Mouse (Mus musculus) kidney, adult 2 months (tissue): ENCODE measurements at regions not wholly inside any gene's neighbourhood (a gene's known extent, or its start where the extent isn't known, plus 50 kb on each side); places are given as distances from the start of the nearest gene placed in this dataset.
A peak's percentile ranks its signal among the peaks of the same experiment; 100 is the strongest.

Source experiments
- DNase-seq: peaks from one replicate; pipeline ENCODE4 v3.0.0; 2021
- H3K27ac ChIP-seq: fragments of 200-500 bp; 2 replicates; pipeline ENCODE4 v1.5.1; 2012; ENCODE audit warnings: low read depth, low read length, control low read depth, inconsistent platforms; ENCODE audit not compliant: insufficient read depth
- H3K27me3 ChIP-seq: fragments of 200-500 bp; replicated peaks from 2 replicates; pipeline ENCODE4 v1.6.1; 2012; ENCODE audit warnings: mild to moderate bottlenecking, moderate library complexity, low read length, inconsistent platforms; ENCODE audit not compliant: control insufficient read depth, insufficient read depth
- H3K36me3 ChIP-seq: fragments of 200-500 bp; 2 replicates; pipeline ENCODE4 v1.6.1; 2012; ENCODE audit warnings: mild to moderate bottlenecking, moderate library complexity, low read length, inconsistent platforms; ENCODE audit not compliant: control insufficient read depth, insufficient read depth
- H3K4me1 ChIP-seq: fragments of 200-500 bp; 2 replicates; pipeline ENCODE4 v1.6.1; 2011; ENCODE audit warnings: low read length; ENCODE audit not compliant: control insufficient read depth, insufficient read depth
- H3K4me3 ChIP-seq: fragments of 200-500 bp; 2 replicates; pipeline ENCODE4 v1.5.1; 2011; ENCODE audit warnings: mild to moderate bottlenecking, low read depth, low read length, control low read depth; ENCODE audit not compliant: insufficient read depth
- CTCF ChIP-seq: fragments of 200-500 bp; conservative IDR thresholded peaks from 2 replicates; pipeline ENCODE4 v1.5.1; 2011; ENCODE audit warnings: low read depth, mild to moderate bottlenecking, control low read depth, low read length, moderate library complexity, mixed read lengths; ENCODE audit not compliant: insufficient read depth, insufficient read length
- POLR2A ChIP-seq: fragments of 200-500 bp; IDR thresholded peaks from one replicate; pipeline ENCODE4 v1.6.1; 2011; ENCODE audit warnings: low read depth, low read length, control low read depth
- WGBS: fragments of 180-500 bp; shearing (Covaris S2); methylation state at CpG from one replicate; pipeline ENCODE4 v1.1.7; 2018; 5-methylcytosine and 5-hydroxymethylcytosine counted together

- 30% methylated on average over 7 of the region's 7 CpGs for WGBS
- DNase-seq, result peak; percentile 41
- Histone ChIP-seq H3K4me1 (no peaks in the 10 kb centered on the region), H3K4me3 (no peak overlapping the region), H3K36me3 (no peaks in the 10 kb centered on the region), H3K27ac (no peak overlapping the region), H3K27me3 (no peaks in the 10 kb centered on the region)
- TF ChIP-seq POLR2A (no peak), CTCF (no peak)
Measured at GRCm38 (mm10) chr1:77279566-77279965, 235.3 kb downstream of the Epha4 start.

DNA sequence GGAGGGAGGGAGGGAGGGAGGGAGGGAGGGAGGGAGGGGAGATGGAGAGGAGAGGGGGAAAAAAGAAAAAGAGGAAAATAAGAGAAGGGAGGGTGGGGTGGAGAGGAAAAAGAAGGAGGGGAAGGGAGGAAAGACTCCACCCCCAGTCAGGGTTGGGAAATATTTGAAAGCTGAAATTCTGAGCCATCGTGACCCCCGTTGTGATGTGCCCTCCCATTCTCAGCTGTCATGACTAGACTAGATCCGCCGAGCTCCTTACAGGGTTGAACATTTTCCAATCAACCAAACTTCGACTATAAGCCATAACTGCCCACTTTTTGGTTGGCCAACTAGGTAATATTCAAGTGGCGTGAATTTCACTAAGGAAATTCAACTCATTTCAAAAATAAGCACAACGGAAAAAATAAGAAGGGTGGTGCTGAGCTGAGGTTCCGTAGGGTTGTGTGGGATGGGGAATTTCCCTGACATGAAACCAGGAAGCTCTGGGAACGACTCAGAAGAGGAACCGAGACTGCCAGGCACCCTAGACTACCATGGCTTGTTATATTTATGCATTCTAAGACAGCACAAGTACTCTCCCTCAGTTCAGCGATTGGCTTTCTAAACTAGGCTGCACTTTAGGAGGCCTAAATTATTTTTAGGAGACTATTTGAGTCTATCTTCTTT, 234.4 kb downstream of the Epha4 start:
- Histone ChIP-seq H3K4me1 (no peaks in the 10 kb centered on the region), H3K36me3 (no peaks in the 10 kb centered on the region), H3K27me3 (no peaks in the 10 kb centered on the region), H3K4me3 (no peak overlapping the region), H3K27ac (no peak overlapping the region)
- WGBS, result 86% methylated on average over 11 of the region's 11 CpGs
- TF ChIP-seq CTCF, result no peak
- no peak for TF ChIP-seq POLR2A
- DNase-seq, result peak; percentile 10

GRCm38 (mm10) chr1:77281741-77282140, 233.1 kb downstream of the Epha4 start:
- WGBS, result 92% methylated on average over 4 of the region's 4 CpGs
- no peak overlapping the region for H3K4me3 ChIP-seq

DNA sequence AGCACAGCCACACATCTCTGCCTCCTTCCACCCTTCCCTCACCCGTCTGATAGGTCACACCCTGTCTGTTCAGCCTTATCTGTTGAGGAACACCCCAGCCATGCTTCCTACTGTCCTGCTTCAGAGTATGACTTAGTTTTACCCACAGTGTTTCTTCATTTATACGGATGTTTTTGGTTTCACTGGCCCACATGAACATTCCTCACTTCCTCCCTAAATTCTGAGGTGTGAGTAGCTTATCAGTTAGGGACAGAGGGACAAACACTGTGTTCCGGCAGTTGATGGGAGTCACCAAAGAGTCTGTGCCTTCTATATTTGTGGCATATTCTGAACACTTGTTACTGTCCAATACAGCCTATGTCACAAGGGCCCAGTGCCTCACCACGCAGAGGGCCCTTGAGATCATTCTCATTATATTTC, 216.2 kb downstream of the Epha4 start:
- DNase-seq, result no peak
- TF ChIP-seq CTCF, result no peak
- no peak for TF ChIP-seq POLR2A
- 85% methylated on average over 4 of the region's 4 CpGs for WGBS
- Histone ChIP-seq H3K4me1 (no peaks in the 10 kb centered on the region), H3K4me3 (no peak overlapping the region), H3K36me3 (no peaks in the 10 kb centered on the region), H3K27me3 (no peaks in the 10 kb centered on the region), H3K27ac (no peak overlapping the region)

More at GRCm38 (mm10) chr1:77281741-77282140, 233.1 kb downstream of the Epha4 start:
- no peaks in the 10 kb centered on the region for H3K4me1 ChIP-seq
- no peaks in the 10 kb centered on the region for H3K27me3 ChIP-seq
- H3K36me3 ChIP-seq, result no peaks in the 10 kb centered on the region
- TF ChIP-seq CTCF (no peak), POLR2A (no peak)
- no peak overlapping the region for H3K27ac ChIP-seq
- DNase-seq, result no peak

GRCm38 (mm10) chr1:77300806-77301205, 214.1 kb downstream of the Epha4 start:
- 58% methylated on average over 2 of the region's 2 CpGs for WGBS
- no peaks in the 10 kb centered on the region for H3K36me3 ChIP-seq
- H3K27ac ChIP-seq, result no peak overlapping the region
- DNase-seq, result no peak
- no peaks in the 10 kb centered on the region for H3K27me3 ChIP-seq
- H3K4me1 ChIP-seq, result no peaks in the 10 kb centered on the region
- H3K4me3 ChIP-seq, result no peak overlapping the region
- no peak for TF ChIP-seq CTCF
- no peak for TF ChIP-seq POLR2A

GRCm38 (mm10) chr1:77304770-77305169, 210.1 kb downstream of the Epha4 start:
- Histone ChIP-seq H3K4me1 (no peaks in the 10 kb centered on the region), H3K4me3 (no peak overlapping the region), H3K27me3 (no peaks in the 10 kb centered on the region), H3K27ac (no peak overlapping the region), H3K36me3 (no peaks in the 10 kb centered on the region)
- WGBS, result 84% methylated on average over 2 of the region's 2 CpGs
- no peak for DNase-seq
- no peak for TF ChIP-seq POLR2A
- TF ChIP-seq CTCF, result no peak

GRCm38 (mm10) chr1:77307745-77308144, 207.1 kb downstream of the Epha4 start:
- TF ChIP-seq CTCF, result no peak
- TF ChIP-seq POLR2A, result no peak
- H3K4me3 ChIP-seq, result no peak overlapping the region
- 74% methylated on average over 4 of the region's 4 CpGs for WGBS
- peak; percentile 16 for DNase-seq
- no peaks in the 10 kb centered on the region for H3K36me3 ChIP-seq
- H3K27ac ChIP-seq, result no peak overlapping the region
- no peaks in the 10 kb centered on the region for H3K4me1 ChIP-seq
- no peaks in the 10 kb centered on the region for H3K27me3 ChIP-seq

- H3K4me3 ChIP-seq, result no peak overlapping the region
- H3K4me1 ChIP-seq, result no peaks in the 10 kb centered on the region
- TF ChIP-seq POLR2A (no peak), CTCF (no peak)
- no peaks in the 10 kb centered on the region for H3K27me3 ChIP-seq
- H3K36me3 ChIP-seq, result no peaks in the 10 kb centered on the region
- WGBS, result 45% methylated on average over 3 of the region's 3 CpGs
- H3K27ac ChIP-seq, result no peak overlapping the region
- no peak for DNase-seq
Measured at GRCm38 (mm10) chr1:77313119-77313518, 201.8 kb downstream of the Epha4 start.
